Mouse (Mus musculus): ENCODE measurements around the gene Tent4b.

- TF ChIP-seq CTCF (IDR thresholded peaks at IDR 0.05) (no peak), EP300 (IDR thresholded peaks at IDR 0.05) (no peak)
These were observed 106.8 kb downstream of the Tent4b start for GRCm38 (mm10) chr8:88305814-88306213.
